Mouse (Mus musculus): ENCODE results near the gene Ncapg2. TPM values are rescaled to one million over a fixed set of nuclear protein-coding genes. Genes with fewer than 3 reads are reported as not detected.

Ncapg2 gene
- total and polyA plus RNA-seq, 3 experiments, result 0.55 to 2.4 (median 1.9) TPM

DNA sequence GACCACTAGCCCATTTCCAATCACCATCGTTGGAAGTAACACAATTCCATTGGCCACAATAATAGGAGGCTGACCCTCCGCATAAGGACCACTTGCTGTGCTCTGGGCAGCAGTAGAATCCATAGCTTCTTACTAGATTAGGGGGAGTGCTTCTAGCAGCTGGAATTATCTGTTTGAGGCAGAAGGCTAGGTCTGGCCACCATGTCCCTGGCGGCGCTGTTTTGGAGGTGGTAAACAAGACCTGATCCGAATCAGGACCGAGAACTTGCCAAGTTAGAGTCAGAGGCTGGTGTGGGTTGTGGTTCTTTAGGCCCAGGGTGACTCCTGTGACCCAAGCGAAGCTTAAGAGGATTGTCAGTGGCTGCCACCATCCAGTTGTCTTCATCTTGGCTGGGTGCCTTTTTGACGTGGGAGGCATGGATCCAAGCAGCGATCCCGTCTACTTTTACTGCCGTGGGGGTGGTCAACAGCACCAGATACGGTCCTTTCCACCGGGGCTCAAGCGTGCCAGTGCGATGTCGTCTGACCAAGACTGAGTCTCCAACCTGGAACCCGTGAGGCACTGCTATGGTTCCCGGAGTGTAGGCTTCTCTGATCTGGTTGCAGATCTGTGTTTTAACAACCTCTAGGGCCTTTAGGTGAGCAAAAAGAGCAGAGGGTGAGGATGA lies 1.1 kb upstream of the Ncapg2 start:
- no peak overlapping the region for H3K27ac ChIP-seq
- TF ChIP-seq CTCF (IDR thresholded peaks at IDR 0.05) (no peak), EP300 (IDR thresholded peaks at IDR 0.05; ENCODE audit: insufficient read depth, low read depth, low read length) (no peak), POLR2A (IDR thresholded peaks at IDR 0.05; ENCODE audit: insufficient read depth, low read depth, low read length) (no peak)

DNA sequence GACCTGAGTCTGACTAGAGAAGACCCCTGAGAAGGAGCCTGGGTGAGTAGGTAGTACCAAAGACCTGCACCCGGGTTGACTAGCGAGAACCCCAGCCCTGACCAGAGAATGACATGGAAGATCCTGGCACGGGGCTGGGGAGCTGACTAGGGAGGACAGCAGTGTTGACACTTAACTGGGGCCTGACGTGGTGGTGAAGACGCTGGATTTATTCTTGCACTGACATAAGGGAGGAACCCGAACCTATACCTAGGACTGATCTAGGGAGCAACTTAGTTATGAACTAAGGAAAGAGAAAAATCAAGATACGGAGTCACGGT lies 594 bp downstream of the Ncapg2 start:
- TF ChIP-seq CTCF (IDR thresholded peaks at IDR 0.05) (no peak), EP300 (IDR thresholded peaks at IDR 0.05; ENCODE audit: insufficient read depth, low read depth, low read length) (no peak), POLR2A (IDR thresholded peaks at IDR 0.05; ENCODE audit: insufficient read depth, low read depth, low read length) (no peak)
- intact Hi-C loops (cut with DNase I), result loop anchor here (2.0 to 5.0 kb wide), 3 partner anchors 125 to 358 kb away; partner anchors contain the start of genes Esyt2, Wdr60 and Zfp386
- H3K9ac ChIP-seq (ENCODE audit: low read depth, low read length), result peak overlapping the region; percentile 76
- H3K79me2 ChIP-seq (replicated peaks; ENCODE audit: control insufficient read depth, insufficient read depth, low read length), result no peaks in the 10 kb centered on the region
- WGBS, result 11% methylated on average over 8 of the region's 8 CpGs
- DNase-seq, result no peak
- H3K36me3 ChIP-seq (ENCODE audit: control insufficient read depth, insufficient read depth, low read length), result no peaks in the 10 kb centered on the region
- H3K27me3 ChIP-seq (ENCODE audit: control insufficient read depth, insufficient read depth, low read length), result no peaks in the 10 kb centered on the region
- no peaks in the 10 kb centered on the region for H3K4me1 ChIP-seq (ENCODE audit: control insufficient read depth, insufficient read depth, low read length)
- peak overlapping the region; percentile 69 for H3K4me3 ChIP-seq
- peak overlapping the region; percentile 48; the same call in 1 of the 2 replicates for H3K27ac ChIP-seq

More for the DNA sequence above, 1.1 kb upstream of the Ncapg2 start:
- intact Hi-C loops (cut with DNase I), result loop anchor here (2.0 kb wide), 1 partner anchor 123 kb away; the partner anchor contains the start of gene Esyt2
- no peaks in the 10 kb centered on the region for H3K27me3 ChIP-seq (ENCODE audit: control insufficient read depth, insufficient read depth, low read length)
- no peak overlapping the region for H3K9ac ChIP-seq (ENCODE audit: low read depth, low read length)
- H3K79me2 ChIP-seq (replicated peaks; ENCODE audit: control insufficient read depth, insufficient read depth, low read length), result no peaks in the 10 kb centered on the region
- DNase-seq, result peak in 1 of 2 experiments; percentile 20
- no peaks in the 10 kb centered on the region for H3K36me3 ChIP-seq (ENCODE audit: control insufficient read depth, insufficient read depth, low read length)
- H3K4me3 ChIP-seq, result no peak overlapping the region; the same call in 1 of the 2 replicates
- no peaks in the 10 kb centered on the region for H3K4me1 ChIP-seq (ENCODE audit: control insufficient read depth, insufficient read depth, low read length)
- WGBS, result 93% methylated on average over 18 of the region's 18 CpGs

DNA sequence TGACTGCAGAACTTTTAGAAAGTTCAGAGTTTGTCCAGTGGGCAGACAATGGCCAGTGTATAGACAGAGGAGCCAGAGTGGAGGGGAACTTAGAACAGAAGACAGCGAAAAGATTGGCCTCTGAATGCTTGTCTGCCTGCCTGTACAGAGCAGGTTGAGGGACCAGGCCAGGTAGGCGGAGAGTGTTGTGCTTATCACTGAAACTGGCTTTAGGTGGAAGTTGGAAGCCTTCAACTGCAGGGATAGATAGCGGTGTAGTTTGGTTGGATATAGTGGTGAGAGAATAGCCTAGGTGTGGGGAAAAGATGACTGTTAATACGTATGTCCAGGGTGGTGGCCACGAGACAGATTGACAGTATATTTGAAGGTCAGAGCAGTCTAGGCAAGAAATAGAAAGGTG lies 2.7 kb downstream of the Ncapg2 start:
- H3K27ac ChIP-seq, result no peak overlapping the region
- DNase-seq, result no peak
- intact Hi-C loops (cut with DNase I), result loop anchor here (5.0 kb wide), 2 partner anchors 146 to 361 kb away; partner anchors contain the start of genes Wdr60 and Zfp386
- H3K4me3 ChIP-seq, result no peak overlapping the region
- H3K9ac ChIP-seq (ENCODE audit: low read depth, low read length), result no peak overlapping the region
- 93% methylated on average over 5 of the region's 5 CpGs for WGBS
- no peaks in the 10 kb centered on the region for H3K4me1 ChIP-seq (ENCODE audit: control insufficient read depth, insufficient read depth, low read length)
- no peaks in the 10 kb centered on the region for H3K36me3 ChIP-seq (ENCODE audit: control insufficient read depth, insufficient read depth, low read length)
- H3K27me3 ChIP-seq (ENCODE audit: control insufficient read depth, insufficient read depth, low read length), result no peaks in the 10 kb centered on the region
- TF ChIP-seq POLR2A (IDR thresholded peaks at IDR 0.05; ENCODE audit: insufficient read depth, low read depth, low read length) (no peak), CTCF (IDR thresholded peaks at IDR 0.05) (no peak), EP300 (IDR thresholded peaks at IDR 0.05; ENCODE audit: insufficient read depth, low read depth, low read length) (no peak)
- no peaks in the 10 kb centered on the region for H3K79me2 ChIP-seq (replicated peaks; ENCODE audit: control insufficient read depth, insufficient read depth, low read length)

- H3K27me3 ChIP-seq (ENCODE audit: control insufficient read depth, insufficient read depth, low read length), result no peaks in the 10 kb centered on the region
- no peaks in the 10 kb centered on the region for H3K79me2 ChIP-seq (replicated peaks; ENCODE audit: control insufficient read depth, insufficient read depth, low read length)
- no peak overlapping the region for H3K27ac ChIP-seq
- intact Hi-C loops (cut with DNase I), result no loop called here
- H3K4me3 ChIP-seq, result no peak overlapping the region
- H3K4me1 ChIP-seq (ENCODE audit: control insufficient read depth, insufficient read depth, low read length), result no peaks in the 10 kb centered on the region
- 92% methylated on average over 4 of the region's 4 CpGs for WGBS
- no peaks in the 10 kb centered on the region for H3K36me3 ChIP-seq (ENCODE audit: control insufficient read depth, insufficient read depth, low read length)
- TF ChIP-seq POLR2A (IDR thresholded peaks at IDR 0.05; ENCODE audit: insufficient read depth, low read depth, low read length) (no peak), CTCF (IDR thresholded peaks at IDR 0.05) (no peak), EP300 (IDR thresholded peaks at IDR 0.05; ENCODE audit: insufficient read depth, low read depth, low read length) (no peak)
- H3K9ac ChIP-seq (ENCODE audit: low read depth, low read length), result no peak overlapping the region
- DNase-seq, result no peak
Measured at GRCm38 (mm10) chr12:116414941-116415340, 9.7 kb downstream of the Ncapg2 start.

GRCm38 (mm10) chr12:116416514-116416913 lies 11.3 kb downstream of the Ncapg2 start:
- Histone ChIP-seq H3K36me3 (ENCODE audit: control insufficient read depth, insufficient read depth, low read length) (no peaks in the 10 kb centered on the region), H3K4me1 (ENCODE audit: control insufficient read depth, insufficient read depth, low read length) (no peaks in the 10 kb centered on the region), H3K27ac (no peak overlapping the region), H3K79me2 (replicated peaks; ENCODE audit: control insufficient read depth, insufficient read depth, low read length) (no peaks in the 10 kb centered on the region), H3K4me3 (no peak overlapping the region), H3K9ac (ENCODE audit: low read depth, low read length) (no peak overlapping the region), H3K27me3 (ENCODE audit: control insufficient read depth, insufficient read depth, low read length) (no peaks in the 10 kb centered on the region)
- 84% methylated on average over 1 of the region's 1 CpGs for WGBS
- intact Hi-C loops (cut with DNase I), result no loop called here
- DNase-seq, result no peak
- TF ChIP-seq EP300 (IDR thresholded peaks at IDR 0.05; ENCODE audit: insufficient read depth, low read depth, low read length), result no peak
- no peak for TF ChIP-seq POLR2A (IDR thresholded peaks at IDR 0.05; ENCODE audit: insufficient read depth, low read depth, low read length)
- no peak for TF ChIP-seq CTCF (IDR thresholded peaks at IDR 0.05)

GRCm38 (mm10) chr12:116421656-116422055 lies 16.5 kb downstream of the Ncapg2 start:
- DNase-seq, result no peak
- 95% methylated on average over 2 of the region's 2 CpGs for WGBS
- TF ChIP-seq POLR2A (IDR thresholded peaks at IDR 0.05; ENCODE audit: insufficient read depth, low read depth, low read length) (no peak), CTCF (IDR thresholded peaks at IDR 0.05) (no peak), EP300 (IDR thresholded peaks at IDR 0.05; ENCODE audit: insufficient read depth, low read depth, low read length) (no peak)
- intact Hi-C loops (cut with DNase I), result no loop called here
- no peaks in the 10 kb centered on the region for H3K27me3 ChIP-seq (ENCODE audit: control insufficient read depth, insufficient read depth, low read length)
- H3K4me1 ChIP-seq (ENCODE audit: control insufficient read depth, insufficient read depth, low read length), result no peaks in the 10 kb centered on the region
- no peak overlapping the region for H3K9ac ChIP-seq (ENCODE audit: low read depth, low read length)
- H3K79me2 ChIP-seq (replicated peaks; ENCODE audit: control insufficient read depth, insufficient read depth, low read length), result no peaks in the 10 kb centered on the region
- no peak overlapping the region for H3K4me3 ChIP-seq
- H3K36me3 ChIP-seq (ENCODE audit: control insufficient read depth, insufficient read depth, low read length), result no peaks in the 10 kb centered on the region
- H3K27ac ChIP-seq, result no peak overlapping the region
